Mouse (Mus musculus) forebrain, embryonic 13.5 days (tissue): ENCODE measurements at regions not wholly inside any gene's neighbourhood (a gene's known extent, or its start where the extent isn't known, plus 50 kb on each side); places are given as distances from the start of the nearest gene placed in this dataset.

Experiments used
- ATAC-seq: fragments of 200-750 bp; cut with Nextera tagmentation; 2 replicates; pipeline ENCODE4 v1.8.0; 2017
- H3K27ac ChIP-seq: fragments of 300-500 bp; sonication (generic); 2 replicates; pipeline ENCODE4 v1.5.1; 2015; ENCODE audit warnings: inconsistent platforms, mild to moderate bottlenecking, moderate library complexity
- H3K27me3 ChIP-seq: fragments of 300-500 bp; sonication (generic); 2 replicates; pipeline ENCODE4 v1.6.1; 2015; ENCODE audit warnings: mild to moderate bottlenecking, inconsistent platforms
- H3K36me3 ChIP-seq: fragments of 300-500 bp; sonication (generic); 2 replicates; pipeline ENCODE4 v1.6.1; 2015; ENCODE audit warnings: mild to moderate bottlenecking, inconsistent platforms; ENCODE audit not compliant: poor library complexity, severe bottlenecking
- H3K4me1 ChIP-seq: fragments of 300-500 bp; sonication (generic); 2 replicates; pipeline ENCODE4 v1.6.1; 2015; ENCODE audit warnings: inconsistent platforms
- H3K4me2 ChIP-seq: fragments of 300-500 bp; sonication (generic); 2 replicates; pipeline ENCODE4 v1.6.1; 2015; ENCODE audit warnings: inconsistent platforms, mild to moderate bottlenecking, moderate library complexity
- H3K4me3 ChIP-seq: fragments of 300-500 bp; sonication (generic); 2 replicates; pipeline ENCODE4 v1.5.1; 2015; ENCODE audit warnings: mild to moderate bottlenecking, inconsistent platforms
- H3K9ac ChIP-seq: fragments of 300-500 bp; sonication (generic); 2 replicates; pipeline ENCODE4 v1.6.1; 2015; ENCODE audit warnings: mild to moderate bottlenecking, inconsistent platforms
- H3K9me3 ChIP-seq: fragments of 300-500 bp; sonication (generic); replicated peaks from 2 replicates; pipeline ENCODE4 v1.6.1; 2016; ENCODE audit warnings: inconsistent platforms
- WGBS: fragments of 180-500 bp; shearing (Covaris S2); methylation state at CpG from one replicate; pipeline ENCODE4 v1.1.7; 2015; 5-methylcytosine and 5-hydroxymethylcytosine counted together

GRCm38 (mm10) chr8:12040924-12041323 lies 200.7 kb downstream of the Tex29 start:
- ATAC-seq, result no peak
- Histone ChIP-seq H3K4me1 (no peaks in the 10 kb centered on the region), H3K4me2 (no peak overlapping the region), H3K36me3 (no peaks in the 10 kb centered on the region), H3K4me3 (no peak overlapping the region), H3K27me3 (peaks cover 4% of the 10 kb centered on the region; the same call in 1 of the 2 replicates), H3K9ac (no peak overlapping the region), H3K9me3 (no peaks in the 10 kb centered on the region), H3K27ac (no peak overlapping the region)
- WGBS, result 80% methylated on average over 3 of the region's 3 CpGs

- no peak overlapping the region for H3K4me3 ChIP-seq
- H3K27ac ChIP-seq, result no peak overlapping the region
- 82% methylated on average over 6 of the region's 6 CpGs for WGBS
- H3K27me3 ChIP-seq, result peaks cover 4% of the 10 kb centered on the region; the same call in 1 of the 2 replicates
- H3K9me3 ChIP-seq, result no peaks in the 10 kb centered on the region
- no peak overlapping the region for H3K9ac ChIP-seq
- H3K36me3 ChIP-seq, result no peaks in the 10 kb centered on the region
- no peak for ATAC-seq
- H3K4me2 ChIP-seq, result no peak overlapping the region
- H3K4me1 ChIP-seq, result no peaks in the 10 kb centered on the region
These were observed 201.4 kb downstream of the Tex29 start for GRCm38 (mm10) chr8:12041662-12042061.

DNA sequence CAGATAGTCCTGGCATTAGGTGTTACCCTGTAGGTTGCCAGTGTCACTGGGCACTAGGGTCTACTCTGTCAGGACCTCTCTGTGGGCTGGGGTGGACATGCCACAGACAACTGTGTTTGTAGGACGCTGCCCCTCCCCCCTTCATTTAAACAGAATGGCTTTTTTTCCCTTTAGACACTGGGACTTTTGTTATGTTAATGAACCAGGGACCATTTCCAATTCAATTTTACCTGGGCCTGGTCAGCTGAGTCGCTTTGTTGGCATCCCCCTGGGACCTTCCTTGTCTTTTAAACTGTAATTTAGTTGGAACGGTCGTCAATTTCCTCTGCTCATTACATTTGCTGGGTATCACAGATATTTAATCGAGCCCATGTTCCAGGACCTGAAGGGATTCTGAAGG lies 210.6 kb downstream of the Tex29 start:
- 9% methylated on average over 5 of the region's 5 CpGs for WGBS
- H3K27me3 ChIP-seq, result peaks cover 6% of the 10 kb centered on the region; the same call in 1 of the 2 replicates
- H3K9ac ChIP-seq, result no peak overlapping the region
- H3K27ac ChIP-seq, result no peak overlapping the region
- no peak for ATAC-seq
- no peak overlapping the region for H3K4me2 ChIP-seq
- no peaks in the 10 kb centered on the region for H3K36me3 ChIP-seq
- H3K4me3 ChIP-seq, result no peak overlapping the region
- peaks cover 17% of the 10 kb centered on the region for H3K4me1 ChIP-seq
- no peaks in the 10 kb centered on the region for H3K9me3 ChIP-seq

GRCm38 (mm10) chr8:12051357-12051756 lies 211.1 kb downstream of the Tex29 start:
- no peaks in the 10 kb centered on the region for H3K36me3 ChIP-seq
- no peak overlapping the region for H3K9ac ChIP-seq
- no peak overlapping the region for H3K27ac ChIP-seq
- H3K9me3 ChIP-seq, result no peaks in the 10 kb centered on the region
- no peak overlapping the region for H3K4me3 ChIP-seq
- peaks cover 9% of the 10 kb centered on the region; the same call in 1 of the 2 replicates for H3K27me3 ChIP-seq
- ATAC-seq, result peak; percentile 52; the same call in 1 of the 2 replicates
- no peak overlapping the region for H3K4me2 ChIP-seq
- 26% methylated on average over 12 of the region's 12 CpGs for WGBS
- peaks cover 17% of the 10 kb centered on the region for H3K4me1 ChIP-seq

DNA sequence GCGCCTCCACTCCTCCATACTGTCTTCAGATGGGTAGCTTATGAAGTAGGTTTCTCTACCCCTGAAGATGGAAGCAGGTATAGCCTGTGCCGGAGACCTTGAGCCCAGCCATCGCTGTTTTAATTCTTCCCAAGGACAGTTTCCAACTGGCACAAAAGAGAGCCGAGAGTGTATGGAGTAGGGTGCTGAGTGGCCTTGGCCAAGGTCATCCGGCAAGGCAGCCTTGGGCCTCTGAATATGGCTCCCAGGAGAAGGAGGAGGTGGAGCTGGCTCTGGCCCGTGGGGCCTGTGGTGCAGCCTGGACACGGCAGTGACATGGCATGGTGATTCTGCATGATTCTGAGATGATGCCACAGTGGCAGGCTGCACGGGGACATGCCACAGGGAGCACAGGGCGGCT lies 215.7 kb downstream of the Tex29 start:
- Histone ChIP-seq H3K36me3 (no peaks in the 10 kb centered on the region), H3K4me1 (peaks cover 15% of the 10 kb centered on the region), H3K9me3 (no peaks in the 10 kb centered on the region), H3K4me2 (no peak overlapping the region), H3K4me3 (no peak overlapping the region), H3K9ac (no peak overlapping the region), H3K27ac (no peak overlapping the region), H3K27me3 (peaks cover 12% of the 10 kb centered on the region)
- 94% methylated on average over 9 of the region's 9 CpGs for WGBS
- ATAC-seq, result no peak

- no peaks in the 10 kb centered on the region for H3K36me3 ChIP-seq
- 36% methylated on average over 13 of the region's 13 CpGs for WGBS
- H3K4me3 ChIP-seq, result no peak overlapping the region
- no peak overlapping the region for H3K9ac ChIP-seq
- peaks cover 35% of the 10 kb centered on the region for H3K27me3 ChIP-seq
- peaks cover 28% of the 10 kb centered on the region for H3K4me1 ChIP-seq
- ATAC-seq, result 0 out of 2 replicates have a peak, but pooled peaks have one; percentile 33
- no peak overlapping the region for H3K27ac ChIP-seq
- peak overlapping the region; percentile 20; the same call in 1 of the 2 replicates for H3K4me2 ChIP-seq
- no peaks in the 10 kb centered on the region for H3K9me3 ChIP-seq
These were observed 217.4 kb upstream of the A230072I06Rik start for GRCm38 (mm10) chr8:12061237-12061636.

- Histone ChIP-seq H3K27me3 (peaks cover 39% of the 10 kb centered on the region), H3K4me3 (no peak overlapping the region), H3K9ac (no peak overlapping the region), H3K4me2 (no peak overlapping the region), H3K4me1 (peaks cover 28% of the 10 kb centered on the region), H3K36me3 (no peaks in the 10 kb centered on the region), H3K27ac (no peak overlapping the region), H3K9me3 (no peaks in the 10 kb centered on the region)
- WGBS, result 70% methylated on average over 8 of the region's 8 CpGs
- ATAC-seq, result no peak
These were observed 215.9 kb upstream of the A230072I06Rik start for GRCm38 (mm10) chr8:12062710-12063109.

GRCm38 (mm10) chr8:12064664-12065063 lies 214.0 kb upstream of the A230072I06Rik start:
- no peak overlapping the region for H3K4me3 ChIP-seq
- H3K9ac ChIP-seq, result no peak overlapping the region
- no peak overlapping the region for H3K27ac ChIP-seq
- no peaks in the 10 kb centered on the region for H3K36me3 ChIP-seq
- 79% methylated on average over 7 of the region's 7 CpGs for WGBS
- peaks cover 28% of the 10 kb centered on the region for H3K4me1 ChIP-seq
- H3K9me3 ChIP-seq, result no peaks in the 10 kb centered on the region
- ATAC-seq, result no peak
- peaks cover 44% of the 10 kb centered on the region for H3K27me3 ChIP-seq
- no peak overlapping the region for H3K4me2 ChIP-seq

DNA sequence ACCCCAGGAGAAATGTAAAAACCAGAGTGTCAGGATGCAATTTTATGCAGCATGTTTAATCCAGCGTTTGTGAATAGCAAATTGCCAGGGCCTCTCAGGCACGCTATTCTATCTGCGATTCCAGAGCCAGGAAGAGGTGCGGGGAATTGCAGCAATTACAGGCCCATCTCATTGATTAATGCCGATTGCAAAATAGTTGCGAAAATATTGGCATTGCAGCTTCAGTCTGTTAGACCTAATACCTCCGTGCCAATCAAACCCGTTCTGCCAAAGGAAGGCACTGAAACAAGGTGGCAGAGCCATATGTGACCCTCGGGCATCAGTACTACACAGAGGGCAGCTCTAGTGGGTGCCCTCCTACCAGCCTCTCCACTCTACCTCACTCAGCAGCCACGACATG lies 212.2 kb upstream of the A230072I06Rik start:
- H3K9me3 ChIP-seq, result no peaks in the 10 kb centered on the region
- no peak for ATAC-seq
- no peaks in the 10 kb centered on the region for H3K36me3 ChIP-seq
- H3K4me1 ChIP-seq, result peaks cover 18% of the 10 kb centered on the region
- no peak overlapping the region for H3K9ac ChIP-seq
- H3K27me3 ChIP-seq, result peaks cover 41% of the 10 kb centered on the region
- WGBS, result 85% methylated on average over 10 of the region's 10 CpGs
- no peak overlapping the region for H3K4me2 ChIP-seq
- no peak overlapping the region for H3K4me3 ChIP-seq
- H3K27ac ChIP-seq, result no peak overlapping the region

DNA sequence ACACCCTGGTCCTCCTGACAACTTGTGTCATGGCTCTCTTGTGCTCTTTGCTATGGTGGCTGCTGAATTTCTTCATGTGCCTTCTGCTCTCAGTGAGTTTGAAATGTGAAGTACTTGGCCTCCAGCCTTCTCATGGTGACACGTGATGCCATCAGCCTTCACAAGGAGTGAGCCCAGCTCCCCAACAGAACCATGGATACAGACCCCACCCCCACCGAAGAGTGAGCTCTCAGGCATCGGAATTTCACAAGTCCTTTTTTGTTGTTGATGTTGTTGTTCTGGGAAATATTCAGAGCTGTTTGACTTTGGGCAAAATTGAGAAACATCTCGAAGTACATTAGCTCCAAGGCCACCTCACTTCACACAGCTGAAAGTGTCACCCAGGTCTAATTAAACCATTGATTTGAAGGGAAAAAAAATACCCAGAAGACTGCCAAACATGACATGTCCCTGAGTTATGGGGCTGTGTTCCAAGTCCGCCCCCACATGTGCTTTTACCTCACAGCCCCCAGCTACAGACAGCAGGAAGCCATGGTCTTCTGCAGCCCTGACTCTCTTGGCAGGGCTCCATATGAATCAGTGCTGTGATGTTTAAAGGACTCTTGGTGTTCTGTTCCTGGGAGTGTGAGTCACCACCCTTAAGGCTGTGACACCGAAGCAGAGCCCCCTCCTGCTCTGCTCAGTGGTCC lies 205.2 kb upstream of the A230072I06Rik start:
- H3K9ac ChIP-seq, result no peak overlapping the region
- no peak overlapping the region for H3K27ac ChIP-seq
- peaks cover 9% of the 10 kb centered on the region; the same call in 1 of the 2 replicates for H3K27me3 ChIP-seq
- H3K4me1 ChIP-seq, result peaks cover 11% of the 10 kb centered on the region; the same call in 1 of the 2 replicates
- 81% methylated on average over 6 of the region's 6 CpGs for WGBS
- no peak for ATAC-seq
- no peaks in the 10 kb centered on the region for H3K36me3 ChIP-seq
- H3K9me3 ChIP-seq, result no peaks in the 10 kb centered on the region
- no peak overlapping the region for H3K4me3 ChIP-seq
- no peak overlapping the region for H3K4me2 ChIP-seq

GRCm38 (mm10) chr8:12075943-12076342 lies 202.7 kb upstream of the A230072I06Rik start:
- H3K4me1 ChIP-seq, result peaks cover 20% of the 10 kb centered on the region; the same call in 1 of the 2 replicates
- no peaks in the 10 kb centered on the region for H3K9me3 ChIP-seq
- no peaks in the 10 kb centered on the region for H3K36me3 ChIP-seq
- H3K27ac ChIP-seq, result no peak overlapping the region
- no peak overlapping the region for H3K4me2 ChIP-seq
- WGBS, result 90% methylated on average over 3 of the region's 3 CpGs
- ATAC-seq, result no peak
- H3K4me3 ChIP-seq, result no peak overlapping the region
- H3K9ac ChIP-seq, result no peak overlapping the region
- H3K27me3 ChIP-seq, result peaks cover 5% of the 10 kb centered on the region; the same call in 1 of the 2 replicates

GRCm38 (mm10) chr8:12076811-12077375 lies 201.7 kb upstream of the A230072I06Rik start:
- 72% methylated on average over 10 of the region's 10 CpGs for WGBS
- no peak overlapping the region for H3K4me3 ChIP-seq
- peak; percentile 41; the same call in 1 of the 2 replicates for ATAC-seq
- H3K9ac ChIP-seq, result no peak overlapping the region
- peaks cover 5% of the 10 kb centered on the region; the same call in 1 of the 2 replicates for H3K27me3 ChIP-seq
- H3K27ac ChIP-seq, result no peak overlapping the region
- no peaks in the 10 kb centered on the region for H3K36me3 ChIP-seq
- H3K4me2 ChIP-seq, result no peak overlapping the region
- H3K9me3 ChIP-seq, result no peaks in the 10 kb centered on the region
- peaks cover 22% of the 10 kb centered on the region; the same call in 1 of the 2 replicates for H3K4me1 ChIP-seq
